Comparison of ENCODE assay signal across 16 mouse cellular contexts in the genomic region with DNA sequence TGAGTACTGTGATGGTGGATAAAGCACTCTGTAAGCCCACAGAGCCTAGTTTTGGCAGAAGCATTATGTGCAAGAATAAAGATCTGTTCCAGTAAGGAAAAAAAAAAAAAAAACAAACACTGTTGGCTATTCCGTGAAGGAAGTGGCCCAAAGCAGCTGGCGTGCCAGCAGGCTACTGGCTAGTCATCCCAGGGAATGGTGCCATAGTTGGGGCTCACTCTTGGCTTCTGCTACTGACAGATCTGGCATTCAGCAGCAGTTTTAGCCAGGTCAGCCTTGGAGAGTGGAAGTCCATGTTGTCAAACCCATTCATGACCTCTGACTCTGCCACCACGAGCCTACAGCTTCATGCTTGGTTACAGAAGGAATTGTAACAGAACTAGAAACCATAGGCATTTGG. TPM values are rescaled to one million over a fixed set of nuclear protein-coding genes. Genes with fewer than 3 reads are reported as not detected.
DNase-seq lines count a peak whose midpoint lies in the region; ATAC-seq and TF ChIP-seq lines count a peak whose summit lies in the region.
"Had no signal": no experiment of that assay in that cellular context is flagged by ENCODE, and none has a peak within 500 bp of the region (broad histone marks: within the 10 kb centered on the region; RNA-seq: fewer than 3 reads in every experiment).

No protein-coding gene starts in this region.

- TF ChIP-seq CTCF in kidney, adult 2 months (conservative IDR thresholded peaks at IDR 0.05; ENCODE audit: insufficient read depth, insufficient read length, low read depth, low read length): no peak
- no peak for TF ChIP-seq CTCF in gastrocnemius, adult 2 months (IDR thresholded peaks at IDR 0.05)

- peak; percentile 8 for DNase-seq in kidney, adult 2 months
- no peak for DNase-seq in kidney, adult 8-10 months
- peak; percentile 14 for DNase-seq in NIH3T3 (ENCODE audit: low read depth)
- peak; percentile 65 for DNase-seq in gastrocnemius, adult 2 months
- DNase-seq in thymus, postnatal 14 days: no peak
- no peak for DNase-seq in midbrain, embryonic 10.5 days (ENCODE audit: low spot score)
- no peak for DNase-seq in kidney, postnatal 4 days

- no peaks in the 10 kb centered on the region for H3K27me3 ChIP-seq in kidney, adult 2 months (replicated peaks; ENCODE audit: control insufficient read depth, insufficient read depth, low read length)
- H3K27me3 ChIP-seq in midbrain, embryonic 10.5 days (ENCODE audit: low read depth, poor library complexity, severe bottlenecking): no peaks in the 10 kb centered on the region
- H3K27me3 ChIP-seq: liver, embryonic 15.5 days had no signal

- peak; percentile 91 for ATAC-seq in cerebellum, adult (ENCODE audit: insufficient number of reproducible peaks, low FRiP score, low TSS enrichment)
- ATAC-seq: midbrain, embryonic 16.5 days had no signal

- H3K36me3 ChIP-seq in kidney, adult 2 months (ENCODE audit: control insufficient read depth, insufficient read depth, low read length): no peaks in the 10 kb centered on the region
- H3K36me3 ChIP-seq in midbrain, embryonic 10.5 days: peaks cover 44% of the 10 kb centered on the region

- H3K27ac ChIP-seq in kidney, adult 2 months (ENCODE audit: insufficient read depth, low read depth, low read length): no peak overlapping the region
- no peak overlapping the region for H3K27ac ChIP-seq in gastrocnemius, adult 2 months
- no peak overlapping the region for H3K27ac ChIP-seq in midbrain, embryonic 10.5 days (replicated peaks)
- H3K27ac ChIP-seq: hindbrain, embryonic 10.5 days; liver, embryonic 15.5 days had no signal

- H3K4me3 ChIP-seq in kidney, adult 2 months (ENCODE audit: insufficient read depth, low read depth, low read length): no peak overlapping the region
- H3K4me3 ChIP-seq in gastrocnemius, adult 2 months: no peak overlapping the region
- H3K4me3 ChIP-seq in midbrain, embryonic 10.5 days: no peak overlapping the region
- H3K4me3 ChIP-seq: hindbrain, embryonic 10.5 days; liver, embryonic 15.5 days had no signal

- 74% methylated on average over 3 of the region's 3 CpGs for WGBS in kidney, adult 2 months
- 94% methylated on average over 3 of the region's 3 CpGs for WGBS in midbrain, embryonic 10.5 days

- H3K9me3 ChIP-seq in midbrain, embryonic 10.5 days (replicated peaks): no peaks in the 10 kb centered on the region
- H3K9me3 ChIP-seq: hindbrain, embryonic 10.5 days; liver, embryonic 15.5 days had no signal

- H3K4me1 ChIP-seq in kidney, adult 2 months (ENCODE audit: control insufficient read depth, insufficient read depth, low read length): no peaks in the 10 kb centered on the region
- 0 out of 2 replicates have a peak, but pooled peaks cover under 1% of the 10 kb centered on the region for H3K4me1 ChIP-seq in midbrain, embryonic 10.5 days

- no peak for TF ChIP-seq POLR2A in kidney, adult 2 months (IDR thresholded peaks at IDR 0.05; ENCODE audit: low read depth, low read length)

- intact Hi-C loops in gastrocnemius, adult 2 months (cut with DNase I): no loop called here

RNA-seq across cellular contexts. Expression of gene Rp9, which starts 7.6 kb away (rescaled TPM):
- polyA plus RNA-seq in kidney, adult 2 months (2012; rRNA removed): 56.9 and 61.8 TPM in 2 replicates
- 10 to 100 TPM; 32.2 to 39.1 TPM for total RNA-seq in gastrocnemius, adult 2 months (2021)
- 42.9 and 46.5 TPM in 2 replicates for polyA plus RNA-seq in midbrain, embryonic 10.5 days (2016; fragmentation: Nextera tagmentation; extraction: Ambion mirVana)

RNA-seq across cellular contexts. Expression of gene Gm17545, which starts 7.9 kb away (rescaled TPM):
- not detected in 2 replicates for polyA plus RNA-seq in kidney, adult 2 months (2012; rRNA removed)
- not detected for total RNA-seq in gastrocnemius, adult 2 months (2021)
- polyA plus RNA-seq in midbrain, embryonic 10.5 days (2016; fragmentation: Nextera tagmentation; extraction: Ambion mirVana): not detected in 2 replicates
- total RNA-seq: ES-E14; layer of hippocampus, postnatal 25 days had no signal
- polyA plus RNA-seq: embryonic facial prominence, embryonic 11.5 days; hindbrain, embryonic 10.5 days; liver, embryonic 15.5 days; midbrain, embryonic 16.5 days; spleen, adult 2 months; urinary bladder, adult 2 months had no signal

RNA-seq across cellular contexts. Expression of gene Bbs9, which starts 13.6 kb away (rescaled TPM):
- 12.7 and 14.1 TPM in 2 replicates for polyA plus RNA-seq in kidney, adult 2 months (2012; rRNA removed)
- total RNA-seq in gastrocnemius, adult 2 months (2021): 10 to 100 TPM in 1 of 2 experiments, 1 to 10 TPM in 1; 9.5 to 11.5 TPM
- 12.5 and 13.2 TPM in 2 replicates for polyA plus RNA-seq in midbrain, embryonic 10.5 days (2016; fragmentation: Nextera tagmentation; extraction: Ambion mirVana)

RNA-seq across cellular contexts. Expression of gene 9530077C05Rik, which starts 50.6 kb away (rescaled TPM):
- 1.0 and 1.1 TPM in 2 replicates for polyA plus RNA-seq in kidney, adult 2 months (2012; rRNA removed)
- under 1 TPM; 0.36 to 0.59 TPM for total RNA-seq in gastrocnemius, adult 2 months (2021)
- polyA plus RNA-seq in midbrain, embryonic 10.5 days (2016; fragmentation: Nextera tagmentation; extraction: Ambion mirVana): 9.5 and 10.4 TPM in 2 replicates

Comparison
In these comparisons a context has a peak if more than half of its experiments do, and no peak if none do; other contexts are left out.
1. DNase-seq: peak in kidney, adult 2 months (single experiment), NIH3T3 (single experiment) and gastrocnemius, adult 2 months (single experiment); none in kidney, adult 8-10 months (0 of 2), thymus, postnatal 14 days (single experiment), midbrain, embryonic 10.5 days (single experiment) and kidney, postnatal 4 days (0 of 2).